Comparison of ENCODE assay signal across 7 mouse cellular contexts in the genomic region with DNA sequence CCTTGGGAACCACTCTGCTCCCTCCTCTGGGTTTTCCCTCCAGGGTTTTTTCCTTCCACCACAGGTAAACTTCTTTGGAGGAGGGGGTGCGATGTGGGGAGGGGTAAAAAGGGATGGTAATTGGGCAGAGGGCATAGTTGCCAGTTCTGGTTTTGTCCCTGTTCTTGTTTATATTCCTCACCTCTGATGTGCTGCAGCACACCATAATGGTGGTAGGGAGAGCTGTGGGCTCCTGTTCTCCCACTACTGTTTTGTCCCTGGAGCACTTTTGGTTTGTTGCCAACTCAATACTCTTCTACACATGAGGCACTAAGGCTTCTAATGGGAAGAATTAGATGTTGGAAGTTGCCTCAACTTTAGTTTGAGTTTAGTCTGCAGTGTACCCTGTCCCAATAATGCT. TPM values are rescaled to one million over a fixed set of nuclear protein-coding genes. Genes with fewer than 3 reads are reported as not detected.
DNase-seq lines count a peak whose midpoint lies in the region; ATAC-seq and TF ChIP-seq lines count a peak whose summit lies in the region.

No protein-coding gene starts in this region.

- 11% methylated on average over 1 of the region's 1 CpGs for WGBS in liver, embryonic 12.5 days (ENCODE audit: insufficient replicate concordance)
- WGBS in liver, postnatal 0 days (ENCODE audit: insufficient replicate concordance) = 9% methylated on average over 1 of the region's 1 CpGs
- WGBS in forebrain, embryonic 13.5 days = 0% methylated on average over 1 of the region's 1 CpGs
- 0% methylated on average over 1 of the region's 1 CpGs for WGBS in limb, embryonic 13.5 days
- WGBS in stomach, postnatal 0 days = no CpG with 5 or more reads among the region's 1 CpGs

- peaks cover 41% of the 10 kb centered on the region for H3K27me3 ChIP-seq in liver, embryonic 12.5 days (replicated peaks)
- H3K27me3 ChIP-seq in liver, postnatal 0 days (ENCODE audit: insufficient read depth, low read length) = peaks cover 27% of the 10 kb centered on the region; the same call in 1 of the 2 replicates
- H3K27me3 ChIP-seq in forebrain, embryonic 13.5 days = peaks cover 11% of the 10 kb centered on the region
- H3K27me3 ChIP-seq in limb, embryonic 13.5 days = peaks cover 43% of the 10 kb centered on the region
- H3K27me3 ChIP-seq in stomach, postnatal 0 days (ENCODE audit: control insufficient read depth, insufficient read depth, low read length) = 0 out of 2 replicates have a peak, but pooled peaks cover 2% of the 10 kb centered on the region

- no peaks in the 10 kb centered on the region for H3K9me3 ChIP-seq in liver, embryonic 12.5 days (replicated peaks)
- no peaks in the 10 kb centered on the region for H3K9me3 ChIP-seq in liver, postnatal 0 days (ENCODE audit: low read length)
- no peaks in the 10 kb centered on the region for H3K9me3 ChIP-seq in forebrain, embryonic 13.5 days (replicated peaks)
- H3K9me3 ChIP-seq in limb, embryonic 13.5 days = no peaks in the 10 kb centered on the region
- H3K9me3 ChIP-seq in stomach, postnatal 0 days (ENCODE audit: control insufficient read depth, low read length) = no peaks in the 10 kb centered on the region

- H3K27ac ChIP-seq in liver, embryonic 12.5 days = no peak overlapping the region
- H3K27ac ChIP-seq in liver, postnatal 0 days (ENCODE audit: low read depth) = no peak overlapping the region
- no peak overlapping the region for H3K27ac ChIP-seq in forebrain, embryonic 13.5 days
- no peak overlapping the region for H3K27ac ChIP-seq in limb, embryonic 13.5 days
- H3K27ac ChIP-seq in stomach, postnatal 0 days (replicated peaks) = no peak overlapping the region

- peak overlapping the region; percentile 53; the same call in 1 of the 2 replicates for H3K4me2 ChIP-seq in liver, embryonic 12.5 days
- H3K4me2 ChIP-seq in liver, postnatal 0 days (ENCODE audit: low read depth, low read length) = no peak overlapping the region
- H3K4me2 ChIP-seq in forebrain, embryonic 13.5 days = peak overlapping the region; percentile 98
- H3K4me2 ChIP-seq in limb, embryonic 13.5 days (replicated peaks) = peak overlapping the region; percentile 91
- peak overlapping the region; percentile 55; the same call in 1 of the 2 replicates for H3K4me2 ChIP-seq in stomach, postnatal 0 days (replicated peaks; ENCODE audit: low read depth)

- no peak for ATAC-seq in liver, embryonic 12.5 days
- ATAC-seq in liver, postnatal 0 days = no peak
- no peak; the same call in 1 of the 2 replicates for ATAC-seq in forebrain, embryonic 13.5 days
- no peak for ATAC-seq in limb, embryonic 13.5 days (ENCODE audit: low FRiP score, low read depth)
- no peak for ATAC-seq in stomach, postnatal 0 days (ENCODE audit: low FRiP score, low TSS enrichment)

- no peak for DNase-seq in liver, postnatal 0 days
- DNase-seq in stomach, postnatal 0 days (ENCODE audit: low spot score) = no peak
- no peak for DNase-seq in embryo, embryonic 10.5 days (ENCODE audit: low spot score)
- no peak for DNase-seq in right cerebral cortex, postnatal 14 days

- no peaks in the 10 kb centered on the region for H3K4me1 ChIP-seq in liver, embryonic 12.5 days
- H3K4me1 ChIP-seq in liver, postnatal 0 days (ENCODE audit: insufficient read depth) = no peaks in the 10 kb centered on the region
- peaks cover 29% of the 10 kb centered on the region for H3K4me1 ChIP-seq in forebrain, embryonic 13.5 days
- peaks cover 23% of the 10 kb centered on the region for H3K4me1 ChIP-seq in limb, embryonic 13.5 days
- H3K4me1 ChIP-seq in stomach, postnatal 0 days (replicated peaks; ENCODE audit: control insufficient read depth, insufficient read depth) = no peaks in the 10 kb centered on the region

- H3K36me3 ChIP-seq in liver, embryonic 12.5 days = no peaks in the 10 kb centered on the region
- no peaks in the 10 kb centered on the region for H3K36me3 ChIP-seq in liver, postnatal 0 days (replicated peaks; ENCODE audit: insufficient read depth, low read length)
- no peaks in the 10 kb centered on the region for H3K36me3 ChIP-seq in forebrain, embryonic 13.5 days (ENCODE audit: poor library complexity, severe bottlenecking)
- no peaks in the 10 kb centered on the region for H3K36me3 ChIP-seq in limb, embryonic 13.5 days
- H3K36me3 ChIP-seq in stomach, postnatal 0 days (ENCODE audit: control insufficient read depth, insufficient read depth, low read length) = no peaks in the 10 kb centered on the region

- TF ChIP-seq EP300 in liver, postnatal 0 days (IDR thresholded peaks at IDR 0.05; ENCODE audit: low read depth) = no peak
- TF ChIP-seq EP300 in stomach, postnatal 0 days (optimal IDR thresholded peaks at IDR 0.05) = no peak

- TF ChIP-seq CTCF in liver, postnatal 0 days (IDR thresholded peaks at IDR 0.05; ENCODE audit: low read depth) = no peak
- no peak for TF ChIP-seq CTCF in stomach, postnatal 0 days (IDR thresholded peaks at IDR 0.05; ENCODE audit: low read depth)

- H3K4me3 ChIP-seq in liver, embryonic 12.5 days = no peak overlapping the region
- no peak overlapping the region for H3K4me3 ChIP-seq in liver, postnatal 0 days (ENCODE audit: low read depth, low read length)
- peak overlapping the region; percentile 55 for H3K4me3 ChIP-seq in forebrain, embryonic 13.5 days
- peak overlapping the region; percentile 50 for H3K4me3 ChIP-seq in limb, embryonic 13.5 days
- H3K4me3 ChIP-seq in stomach, postnatal 0 days (ENCODE audit: low read depth, low read length) = no peak overlapping the region

- no peak overlapping the region for H3K9ac ChIP-seq in liver, embryonic 12.5 days
- no peak overlapping the region for H3K9ac ChIP-seq in liver, postnatal 0 days (replicated peaks)
- no peak overlapping the region for H3K9ac ChIP-seq in forebrain, embryonic 13.5 days
- H3K9ac ChIP-seq in limb, embryonic 13.5 days = no peak overlapping the region
- no peak overlapping the region for H3K9ac ChIP-seq in stomach, postnatal 0 days (ENCODE audit: low read length)

RNA-seq across cellular contexts. Expression of a gene that starts 2.2 kb away (rescaled TPM):
- 0.10 and 0.14 TPM in 2 replicates for polyA plus RNA-seq in liver, embryonic 12.5 days (2016; fragmentation: Nextera tagmentation; extraction: Ambion mirVana)
- not detected in 2 replicates for polyA plus RNA-seq in liver, postnatal 0 days (2015; fragmentation: Nextera tagmentation; extraction: Ambion mirVana)
- polyA plus RNA-seq in forebrain, embryonic 13.5 days (2015; fragmentation: Nextera tagmentation; extraction: Ambion mirVana) = 2.2 and 2.5 TPM in 2 replicates
- 0.34 and 0.39 TPM in 2 replicates for polyA plus RNA-seq in limb, embryonic 13.5 days (2015; fragmentation: Nextera tagmentation; extraction: Ambion mirVana)
- polyA plus RNA-seq in stomach, postnatal 0 days (2015; fragmentation: Nextera tagmentation; extraction: Ambion mirVana) = 0.10 and 0.18 TPM in 2 replicates

Comparison
In these comparisons a context has a peak if more than half of its experiments do, and no peak if none do; other contexts are left out.
1. H3K4me3 ChIP-seq: peak in forebrain, embryonic 13.5 days (single experiment) and limb, embryonic 13.5 days (single experiment); none in liver, embryonic 12.5 days (single experiment), liver, postnatal 0 days (single experiment) and stomach, postnatal 0 days (single experiment).